Mouse (Mus musculus) megakaryocyte-erythroid progenitor cell, adult 5-6 weeks (primary cell): ENCODE data around the gene Tinagl1. TPM values are rescaled to one million over a fixed set of nuclear protein-coding genes. Genes with fewer than 3 reads are reported as not detected.

Experiments
- ATAC-seq: replicated peaks from 2 replicates; pipeline ENCODE4 v1.8.0; 2016; ENCODE audit warnings: mild to moderate bottlenecking, inconsistent platforms; ENCODE audit not compliant: severe bottlenecking, poor library complexity, low FRiP score, low TSS enrichment
- total RNA-seq, 2 experiments: library from RNA; stranded (forward) in 1 of 2; stranded (reverse) in 1 of 2; fragments of 200-1000, 215-1000 nt in 1 of 2; fragments of >200 nt in 1 of 2; fragmentation: Nextera tagmentation in 1 of 2; gene quantifications; 2 replicates each; pipeline ENCODE4 v1.2.3; 2014 to 2017

The Tinagl1 gene
- total RNA-seq, 2 experiments from 2014 or later, result 1.8 to 15.3 TPM

DNA sequence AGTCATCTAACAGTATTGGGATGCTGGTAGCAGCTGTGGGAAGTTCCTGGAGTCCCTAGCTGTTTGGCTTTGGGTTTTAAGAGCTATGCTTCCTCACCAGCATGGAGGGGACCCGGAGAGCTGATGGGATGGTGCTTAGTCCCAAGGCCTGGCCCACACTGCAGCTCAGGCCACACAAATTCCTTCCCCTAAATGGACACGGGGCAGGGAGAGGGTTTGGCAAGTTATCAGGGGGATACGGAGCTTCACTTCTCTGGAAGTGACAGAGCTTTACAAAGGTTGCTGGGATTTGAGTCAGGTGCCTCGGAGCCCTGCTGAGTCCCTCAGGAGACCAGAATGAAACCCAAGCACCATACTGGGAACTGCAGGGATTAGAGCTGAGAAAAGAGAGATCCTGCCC lies 13.6 kb downstream of the Tinagl1 start:
- ATAC-seq, result no peak

DNA sequence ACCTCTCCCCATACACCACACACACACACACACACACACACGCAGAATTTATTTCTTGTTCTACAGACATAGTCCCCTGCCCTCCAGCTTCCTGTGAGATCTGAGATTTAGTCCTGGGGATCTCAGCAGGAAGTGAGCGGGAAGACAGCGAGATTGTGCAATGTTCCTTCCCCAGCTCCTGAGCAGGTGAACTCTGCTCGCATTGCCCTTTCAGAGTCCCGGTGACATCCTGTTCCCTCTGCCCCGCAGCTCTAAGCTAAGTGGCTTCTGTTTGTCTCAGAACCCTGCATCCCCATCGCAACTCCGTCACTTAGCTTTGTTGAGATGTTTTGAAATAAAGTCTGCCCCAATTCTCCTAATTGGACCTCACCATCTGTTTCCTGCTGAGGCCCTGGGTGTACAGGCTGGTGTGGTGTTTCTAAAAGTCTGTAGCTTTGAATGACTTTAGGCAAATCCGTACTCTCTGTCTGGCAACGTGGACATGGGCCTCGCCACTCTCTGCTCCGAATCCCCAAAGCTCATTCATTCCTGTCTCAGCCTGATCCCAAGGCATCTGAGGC lies 18.0 kb downstream of the Tinagl1 start:
- no peak for ATAC-seq

DNA sequence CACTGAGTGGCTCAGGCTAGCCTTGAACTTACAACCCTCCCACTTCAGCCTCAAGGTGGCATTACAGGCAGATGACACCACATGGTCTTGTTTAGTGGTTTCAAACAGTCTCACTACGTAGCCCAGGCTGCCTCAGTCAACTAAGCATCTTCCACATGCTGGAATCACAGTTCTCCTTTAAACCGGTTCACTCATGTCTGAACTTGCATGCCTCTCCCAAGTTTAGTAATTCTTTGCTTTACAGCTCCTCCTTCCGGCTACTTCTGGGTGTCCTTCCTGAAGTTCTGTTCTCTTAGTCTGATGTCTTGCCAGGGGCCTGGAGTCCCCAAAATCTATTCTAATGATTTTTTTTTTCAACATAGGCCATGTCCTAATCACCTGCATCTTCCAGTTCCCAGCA lies 20.7 kb downstream of the Tinagl1 start:
- no peak for ATAC-seq

DNA sequence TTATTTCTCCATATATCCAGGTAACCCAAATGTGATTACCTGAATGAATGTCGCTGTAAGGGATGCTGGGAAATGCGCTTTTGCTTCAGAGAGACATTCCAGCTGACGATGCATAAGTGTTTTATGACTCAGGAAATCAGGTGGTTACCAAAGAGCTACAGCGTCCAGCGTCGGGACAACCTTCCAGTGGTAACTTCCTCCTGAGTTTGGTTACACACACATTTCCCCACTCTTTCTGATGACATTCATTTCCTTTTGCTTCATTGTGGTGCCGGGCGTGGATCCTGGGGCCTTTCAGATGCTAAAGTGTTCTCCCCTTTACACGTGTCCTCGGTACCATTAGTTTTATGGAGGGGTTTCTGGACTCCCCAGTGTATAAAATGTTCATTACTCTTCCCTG lies 26.5 kb downstream of the Tinagl1 start:
- ATAC-seq, result no peak

DNA sequence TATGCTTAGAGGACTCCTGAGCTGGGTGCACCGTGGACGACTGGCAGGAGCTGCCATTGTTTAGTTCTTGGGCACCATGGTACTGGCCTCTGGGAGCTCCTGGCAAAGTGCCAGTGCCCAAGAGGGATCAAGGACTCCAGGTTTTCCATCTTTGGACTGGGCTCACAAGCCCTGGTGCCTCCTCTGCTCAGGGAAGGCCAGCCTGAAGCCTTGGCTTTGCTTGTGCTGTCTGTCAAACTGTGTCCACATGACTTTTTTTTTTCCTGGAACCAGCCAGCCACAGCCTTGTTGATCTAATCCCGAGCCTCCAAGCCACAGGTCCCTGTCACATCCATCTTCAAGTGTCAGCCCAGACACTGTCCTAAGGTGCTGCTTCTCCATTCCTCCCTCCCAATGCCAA lies 33.1 kb downstream of the Tinagl1 start:
- ATAC-seq, result no peak

DNA sequence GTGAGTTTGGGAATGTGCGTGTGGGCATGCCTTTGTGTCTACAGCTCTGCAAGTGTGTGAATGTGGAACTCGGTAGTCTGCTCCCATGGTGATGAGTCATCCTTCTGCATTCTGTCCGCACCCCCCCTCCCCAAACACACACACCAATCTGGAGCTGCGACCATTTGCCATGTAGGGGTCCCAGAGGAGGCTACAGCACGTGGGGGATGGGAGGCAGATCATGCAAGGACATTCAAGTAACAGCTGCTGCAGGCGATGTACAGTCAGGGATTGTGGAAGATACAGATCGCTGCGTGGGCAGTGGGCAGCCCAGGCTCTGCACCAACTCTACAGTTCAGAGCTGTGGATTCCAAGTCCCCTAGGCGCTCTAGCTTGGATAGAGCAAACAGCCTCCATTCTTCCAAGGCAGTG lies 33.9 kb downstream of the Tinagl1 start:
- no peak for ATAC-seq

DNA sequence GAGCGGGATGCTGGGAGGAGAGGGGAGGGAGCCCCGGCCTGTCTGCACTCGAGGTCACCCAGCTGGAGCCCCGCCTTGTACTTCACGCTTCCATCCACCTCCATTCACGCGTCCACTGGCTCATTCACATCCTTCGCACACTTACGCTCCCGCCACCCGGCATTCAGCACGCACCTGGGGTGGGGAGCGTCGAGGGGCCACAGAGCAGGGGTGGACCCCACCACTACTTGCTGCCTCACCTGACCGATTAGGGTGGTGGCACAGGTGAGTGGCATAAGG lies 35.8 kb downstream of the Tinagl1 start, which contains the start of gene Hcrtr1:
TSS of gene Hcrtr1 (minus strand) at position 146 of the 279 bp plus-strand sequence.
- no peak for ATAC-seq

DNA sequence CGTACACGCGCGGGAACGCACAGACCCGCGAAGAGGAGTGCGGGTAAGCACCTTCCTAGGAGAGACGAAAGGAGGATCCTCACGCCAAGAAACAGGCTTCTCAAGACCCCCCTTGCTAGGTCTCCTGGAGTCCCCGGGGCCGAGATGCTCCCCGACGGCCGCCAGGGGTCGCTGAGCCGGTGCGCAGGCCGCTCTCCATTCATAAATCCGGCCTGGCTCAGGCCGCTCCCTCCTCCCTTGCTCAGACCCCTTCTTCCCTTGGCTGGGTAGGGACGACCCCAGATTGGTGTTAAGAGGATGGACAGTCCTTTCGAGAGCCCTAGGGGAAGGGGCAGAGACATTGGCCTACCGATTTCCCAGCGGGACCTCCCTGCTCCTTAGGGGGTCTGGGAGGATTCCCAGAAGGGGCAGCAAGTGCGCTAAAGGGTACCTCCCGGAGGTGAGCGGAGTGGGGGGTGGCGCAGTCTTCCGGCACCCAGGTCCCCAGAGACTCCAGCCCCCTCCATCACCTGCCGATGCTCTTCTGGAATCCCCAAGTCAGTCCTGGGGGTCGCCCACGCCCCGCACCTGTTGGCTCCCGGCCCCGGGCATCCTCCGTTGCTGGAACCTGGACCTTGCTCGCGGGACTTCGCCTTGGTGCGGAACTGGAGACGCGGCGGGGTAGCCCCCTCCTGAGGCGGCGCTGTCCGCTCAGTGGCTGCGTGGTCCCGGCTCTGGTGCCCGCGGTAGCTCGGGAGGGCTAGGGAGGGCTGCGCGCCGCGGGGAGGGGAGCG lies 36.3 kb downstream of the Tinagl1 start:
- peak; percentile 80 for ATAC-seq

DNA sequence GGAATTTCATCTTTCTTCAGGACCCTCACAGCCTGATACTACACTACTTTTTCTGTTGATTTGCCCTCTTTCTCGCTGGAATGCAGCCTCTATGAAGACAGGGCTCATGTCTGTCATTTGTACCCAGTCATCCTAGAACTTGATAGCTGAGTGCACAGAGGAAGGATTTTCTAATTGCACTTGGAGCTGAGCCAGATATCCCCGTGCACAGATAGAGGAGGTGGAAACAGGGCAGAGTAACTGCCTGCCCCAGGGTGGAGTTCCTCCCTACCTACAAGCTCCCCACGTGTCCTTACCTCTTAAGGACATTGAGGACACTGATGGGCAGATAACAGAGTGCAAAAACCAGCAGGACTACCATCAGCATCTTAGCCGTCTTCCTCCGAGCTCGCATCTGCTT lies 41.5 kb downstream of the Tinagl1 start:
- ATAC-seq, result no peak

DNA sequence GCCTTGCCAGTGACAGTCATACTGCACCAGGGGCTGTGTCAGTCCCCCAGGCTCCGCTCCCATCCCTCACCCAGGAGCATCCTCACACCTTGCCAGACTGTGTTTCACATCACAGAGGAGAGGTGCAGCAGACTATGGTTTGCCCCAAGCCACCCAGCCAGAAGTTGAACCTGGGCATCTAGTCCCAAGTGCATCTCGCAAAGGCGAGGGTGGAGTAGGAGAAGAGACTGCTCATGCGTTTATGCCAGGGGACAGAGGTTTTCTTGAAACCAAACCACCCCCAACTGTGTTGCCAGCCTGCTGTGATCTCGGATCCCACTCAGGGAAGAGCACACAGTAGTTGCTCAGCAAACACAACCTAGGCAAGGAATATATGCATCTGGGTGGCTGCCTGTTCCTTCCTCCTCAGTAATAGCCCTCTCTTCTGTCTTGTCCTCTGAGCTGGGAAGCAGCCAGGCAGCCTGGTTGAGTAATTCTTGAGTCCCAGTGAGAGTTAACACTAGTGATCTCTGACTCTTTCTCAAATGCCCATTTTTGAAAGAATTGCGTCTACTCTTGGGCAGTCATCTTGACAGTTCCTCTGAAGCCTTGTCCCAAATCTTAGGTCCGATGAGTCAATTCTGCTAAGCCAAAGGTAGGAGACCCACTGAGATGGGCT lies 43.3 kb downstream of the Tinagl1 start:
- no peak for ATAC-seq

DNA sequence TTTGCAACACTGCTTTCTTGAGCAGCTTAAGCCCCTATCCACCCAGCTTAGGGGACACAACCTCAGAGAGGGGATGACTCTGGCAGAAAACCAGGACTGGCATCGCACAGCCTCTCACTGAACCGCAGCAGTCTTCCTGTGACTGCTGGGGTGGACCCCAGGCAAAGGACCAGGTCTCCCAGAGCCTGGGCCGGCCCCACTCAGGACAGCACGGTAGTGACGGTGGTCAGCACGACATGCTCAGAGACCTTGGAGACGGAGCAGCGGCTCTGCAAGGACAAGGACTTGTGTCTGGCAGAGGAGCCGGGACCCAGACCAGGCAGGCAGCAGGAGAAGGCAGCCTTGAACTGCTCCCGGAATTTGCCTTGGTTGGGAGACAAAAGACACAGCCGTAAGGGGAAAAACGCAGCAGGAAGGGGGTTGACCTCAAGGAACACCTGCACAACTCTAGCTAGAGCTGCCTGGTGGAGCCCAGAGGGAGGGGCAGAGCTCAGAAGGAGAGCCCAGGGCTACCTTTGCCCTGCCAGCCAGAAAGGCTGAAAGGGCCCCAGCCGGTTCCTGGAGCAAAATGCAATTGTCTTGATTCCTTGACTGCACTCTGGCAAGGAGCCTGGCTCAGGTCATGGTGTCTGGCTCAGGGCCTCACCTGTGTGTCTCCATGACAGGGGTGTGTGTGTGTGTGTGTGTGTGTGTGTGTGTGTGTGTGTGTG lies 44.1 kb downstream of the Tinagl1 start:
- ATAC-seq, result no peak

DNA sequence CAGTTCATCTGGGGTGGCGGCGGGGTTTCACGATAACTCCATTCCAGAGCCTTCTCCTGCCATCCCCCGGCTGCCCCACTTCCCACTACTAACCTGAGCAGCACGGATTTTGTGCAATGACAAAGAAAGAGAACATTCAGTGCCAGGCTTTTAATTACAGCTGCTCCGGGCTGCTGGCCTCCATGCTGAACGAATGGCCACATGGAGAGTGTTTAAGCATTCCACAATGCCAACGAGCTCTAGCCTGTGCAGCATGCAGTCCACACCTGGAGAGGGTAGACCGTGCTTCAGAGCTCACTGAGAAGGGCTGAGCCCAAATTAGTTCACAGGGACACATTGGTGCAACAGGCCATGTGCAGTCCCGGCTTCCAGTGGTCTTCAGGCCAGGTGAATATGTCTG lies 44.8 kb downstream of the Tinagl1 start:
- no peak for ATAC-seq

DNA sequence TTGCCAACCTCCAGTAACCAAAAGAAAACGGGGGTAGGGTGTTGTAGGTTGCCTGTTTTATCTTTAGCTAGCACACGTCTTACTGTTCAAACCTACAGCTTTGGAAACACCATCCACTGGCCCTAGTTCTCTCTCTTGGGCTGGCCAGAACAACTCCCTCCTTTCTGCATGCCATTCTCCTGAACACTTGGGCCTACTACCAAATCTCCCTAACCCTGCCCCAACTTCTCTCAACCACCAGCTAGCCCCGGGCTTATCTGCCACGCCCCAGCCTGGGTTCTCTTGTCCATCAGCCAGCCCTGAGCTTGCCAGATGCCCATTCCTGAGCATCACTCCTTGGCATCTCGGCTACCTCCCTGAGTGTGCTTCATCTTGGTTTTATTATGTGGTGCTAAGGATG lies 46.0 kb downstream of the Tinagl1 start:
- ATAC-seq, result peak; percentile 35; the same call in 1 of the 2 replicates

DNA sequence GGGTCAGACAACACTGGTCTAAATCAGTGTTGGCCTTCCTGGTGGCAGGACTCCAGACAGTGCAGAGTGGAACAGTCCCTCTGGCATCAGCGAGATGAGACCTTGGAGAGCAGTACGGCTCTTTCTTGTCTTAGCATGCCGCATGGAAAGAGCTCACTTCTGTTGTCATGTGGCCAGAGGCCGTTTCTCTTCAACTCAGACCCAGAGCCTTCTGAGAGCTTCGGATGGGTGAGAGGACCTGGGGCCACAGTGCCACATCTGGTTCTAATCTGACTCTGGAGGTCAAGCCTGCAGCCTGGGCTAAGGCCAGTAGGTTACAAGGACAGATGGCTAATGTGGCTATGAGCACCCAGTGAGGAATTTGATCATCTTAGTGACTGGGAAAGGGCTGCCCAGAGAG lies 49.0 kb downstream of the Tinagl1 start:
- no peak for ATAC-seq

DNA sequence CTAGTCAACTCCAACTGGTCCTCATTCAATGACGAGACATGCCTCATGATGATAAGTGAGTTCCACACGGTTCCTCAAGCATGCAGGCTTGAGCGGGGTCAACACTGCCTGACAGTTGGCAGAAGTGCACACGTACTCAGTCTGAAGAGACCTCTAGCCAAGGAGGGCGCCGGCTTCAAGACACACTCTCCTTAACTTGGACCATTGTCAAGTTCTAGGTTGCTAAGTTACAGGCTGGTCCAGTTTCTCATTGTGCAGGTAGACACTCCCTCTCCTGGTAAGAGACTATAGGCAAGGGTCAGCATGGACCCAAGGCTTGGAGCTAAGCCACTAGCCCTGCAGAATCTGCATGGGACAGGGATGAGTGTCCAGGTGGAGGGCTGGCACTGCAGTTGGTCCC lies 49.8 kb downstream of the Tinagl1 start:
- ATAC-seq, result no peak

DNA sequence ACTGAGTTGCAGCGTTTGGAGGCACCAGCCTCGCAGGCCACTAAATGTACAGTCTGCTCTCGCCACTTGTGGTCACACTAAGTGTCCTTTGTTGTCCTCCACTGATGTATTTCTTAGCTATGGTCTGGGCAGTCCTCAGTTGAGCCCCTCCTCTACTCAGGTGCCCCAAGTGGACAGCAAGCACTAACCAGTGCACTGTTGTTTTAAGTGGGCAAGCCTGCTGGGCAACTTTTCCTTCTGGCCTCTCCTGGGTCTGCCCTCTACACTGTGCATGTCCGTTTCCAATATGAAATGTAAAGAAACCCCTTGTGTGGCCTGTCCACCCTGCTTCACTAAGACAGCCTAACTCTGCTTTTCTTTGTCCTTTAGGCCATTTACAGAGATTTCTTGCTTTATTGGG lies 50.8 kb downstream of the Tinagl1 start:
- no peak for ATAC-seq

DNA sequence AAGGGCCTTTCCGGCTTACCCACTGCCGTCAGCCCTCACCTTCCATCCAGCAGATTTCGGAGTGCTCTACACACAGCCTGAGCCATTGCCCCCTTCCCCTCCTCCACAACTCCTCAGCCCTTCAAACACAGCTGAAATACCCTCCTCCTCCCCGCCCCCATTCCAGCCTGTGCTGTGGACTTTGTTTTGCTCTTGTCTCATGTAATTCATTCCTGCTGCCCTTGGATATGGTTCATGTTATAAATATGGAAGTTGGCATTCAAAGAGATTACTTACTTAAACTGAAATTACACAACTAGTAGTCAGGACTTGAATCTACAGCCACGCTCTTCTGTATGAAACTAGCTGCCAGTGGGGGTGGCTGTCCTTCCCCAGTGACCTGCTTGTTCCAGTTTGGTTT lies 51.9 kb downstream of the Tinagl1 start:
- no peak for ATAC-seq

DNA sequence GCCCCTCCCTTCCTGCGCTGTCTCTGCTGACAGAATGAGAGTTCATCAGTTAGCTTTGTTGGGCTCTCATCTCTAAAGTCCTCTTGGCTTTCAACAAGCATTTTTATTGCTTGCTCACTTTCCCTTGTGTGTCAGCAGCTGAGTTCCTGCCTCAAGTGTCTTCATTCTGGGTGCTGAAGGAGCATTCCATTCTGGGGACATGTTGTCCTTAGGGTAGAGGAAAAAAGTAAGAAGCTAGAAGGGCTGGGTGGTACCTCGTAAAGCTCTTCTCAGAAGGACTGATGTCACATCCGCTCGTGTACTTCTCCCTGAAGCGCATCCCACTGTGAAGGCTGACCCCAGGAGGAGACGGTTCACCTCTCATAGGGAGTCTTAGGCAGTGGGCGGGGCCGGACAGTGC lies 53.4 kb downstream of the Tinagl1 start:
- no peak for ATAC-seq

DNA sequence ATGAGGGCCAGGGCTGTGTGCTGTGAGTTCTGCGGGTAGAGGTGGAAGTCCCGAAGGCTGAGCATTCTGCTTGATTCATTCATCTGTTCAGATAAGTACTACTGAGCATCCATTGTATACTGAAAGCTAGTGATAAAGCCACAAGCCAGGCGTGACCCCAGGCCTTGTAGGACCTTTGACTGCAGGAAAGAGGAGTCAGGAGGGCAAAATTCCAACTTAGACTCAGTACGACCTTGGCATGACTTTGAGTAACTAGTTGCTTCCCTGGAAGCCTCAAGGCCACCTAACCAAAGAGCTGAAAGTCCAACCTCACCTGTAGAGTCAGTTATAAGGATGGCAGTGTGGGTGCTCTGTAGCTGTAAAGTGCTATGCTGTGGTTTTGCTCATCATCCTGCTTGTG lies 54.2 kb downstream of the Tinagl1 start:
- ATAC-seq, result no peak
